Mouse (Mus musculus) midbrain, embryonic 12.5 days (tissue): Measurements from ENCODE around the gene Cirbp. TPM values are rescaled to one million over a fixed set of nuclear protein-coding genes. Genes with fewer than 3 reads are reported as not detected.
A peak's percentile ranks its signal among the peaks of the same experiment; 100 is the strongest.

Source experiments
- ATAC-seq: fragments of 200-750 bp; cut with Nextera tagmentation; 2 replicates; pipeline ENCODE4 v1.8.0; 2017; ENCODE audit warnings: low read depth, moderate TSS enrichment, moderate library complexity; ENCODE audit not compliant: low FRiP score
- H3K27ac ChIP-seq: fragments of 300-500 bp; sonication (generic); replicated peaks from 2 replicates; pipeline ENCODE4 v1.5.1; 2016; ENCODE audit warnings: mild to moderate bottlenecking
- H3K27me3 ChIP-seq: fragments of 300-500 bp; sonication (generic); 2 replicates; pipeline ENCODE4 v1.6.1; 2016; ENCODE audit warnings: mild to moderate bottlenecking
- H3K36me3 ChIP-seq: fragments of 300-500 bp; sonication (generic); 2 replicates; pipeline ENCODE4 v1.6.1; 2016
- H3K4me1 ChIP-seq: fragments of 300-500 bp; sonication (generic); 2 replicates; pipeline ENCODE4 v1.6.1; 2016
- H3K4me2 ChIP-seq: fragments of 300-500 bp; sonication (generic); replicated peaks from 2 replicates; pipeline ENCODE4 v1.6.1; 2016; ENCODE audit warnings: mild to moderate bottlenecking, moderate library complexity
- H3K4me3 ChIP-seq: fragments of 300-500 bp; sonication (generic); 2 replicates; pipeline ENCODE4 v1.5.1; 2016; ENCODE audit warnings: mild to moderate bottlenecking
- H3K9ac ChIP-seq: fragments of 300-500 bp; sonication (generic); replicated peaks from 2 replicates; pipeline ENCODE4 v1.6.1; 2016; ENCODE audit warnings: mild to moderate bottlenecking, moderate library complexity
- H3K9me3 ChIP-seq: fragments of 300-500 bp; sonication (generic); 2 replicates; pipeline ENCODE4 v1.6.1; 2016; ENCODE audit warnings: mild to moderate bottlenecking
- WGBS: fragments of 180-500 bp; shearing (Covaris S2); methylation state at CpG from one replicate; pipeline ENCODE4 v1.1.7; 2016; 5-methylcytosine and 5-hydroxymethylcytosine counted together
- polyA plus RNA-seq: library from polyadenylated mRNA; unstranded; fragments of >200 nt; fragmentation: Nextera tagmentation; extraction: Ambion mirVana; gene quantifications from 2 replicates; pipeline ENCODE4 v1.2.1, GENCODE M21; 2016

Gene Cirbp
- polyA plus RNA-seq: 227 and 233 TPM in 2 replicates

DNA sequence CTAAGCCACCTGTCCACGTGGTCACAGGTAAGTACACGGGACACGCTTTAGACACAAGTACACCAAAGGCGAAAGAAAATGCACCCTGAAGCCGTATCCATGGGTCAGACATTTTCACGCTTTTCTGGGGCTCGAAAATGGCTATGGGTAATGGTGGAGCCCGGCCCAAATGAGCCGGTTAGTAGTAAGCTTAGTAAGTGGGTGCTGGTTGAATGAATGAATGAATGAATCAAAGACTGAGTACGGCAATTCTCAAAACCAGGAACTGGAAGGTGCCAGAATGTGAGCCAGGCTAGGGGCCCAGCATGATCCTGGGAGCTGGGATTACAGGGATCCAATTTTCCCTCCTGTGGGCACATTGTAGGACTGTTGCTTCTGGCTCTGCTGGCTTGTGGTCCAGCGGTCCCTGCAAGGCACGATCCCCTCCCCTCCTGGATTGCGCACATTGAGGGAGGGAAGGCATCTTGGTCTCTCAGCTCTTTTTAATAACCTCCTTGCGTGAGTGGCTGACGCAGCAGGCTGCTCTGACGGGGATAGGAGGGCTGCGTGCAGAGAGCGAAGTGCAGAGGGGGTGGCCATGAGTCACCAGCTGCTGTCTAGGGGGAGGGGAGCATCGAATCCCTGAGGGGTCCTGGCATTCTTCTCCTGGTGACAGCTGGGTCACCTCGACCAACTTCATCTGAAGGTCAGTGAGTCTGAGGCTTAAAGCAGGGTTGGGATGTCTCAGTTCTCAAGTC lies at the start of gene Cirbp:
Gene Cirbp, plus strand, starts transcription at position 594 of the 737 bp plus-strand sequence.
- WGBS: 12% methylated on average over 20 of the region's 20 CpGs
- peak within 1 kb of the TSS; percentile 94 for H3K4me3 ChIP-seq
- H3K9ac ChIP-seq: peak within 1 kb of the TSS; percentile 45
- H3K27ac ChIP-seq: peak within 1 kb of the TSS; percentile 99
- H3K27me3 ChIP-seq: peaks cover 6% of the 10 kb centered on the region; the same call in 1 of the 2 replicates
- peaks cover 9% of the 10 kb centered on the region for H3K36me3 ChIP-seq
- H3K4me2 ChIP-seq: peak within 1 kb of the TSS; percentile 94
- peaks cover 69% of the 10 kb centered on the region for H3K4me1 ChIP-seq
- ATAC-seq: no peak
- no peaks in the 10 kb centered on the region for H3K9me3 ChIP-seq

DNA sequence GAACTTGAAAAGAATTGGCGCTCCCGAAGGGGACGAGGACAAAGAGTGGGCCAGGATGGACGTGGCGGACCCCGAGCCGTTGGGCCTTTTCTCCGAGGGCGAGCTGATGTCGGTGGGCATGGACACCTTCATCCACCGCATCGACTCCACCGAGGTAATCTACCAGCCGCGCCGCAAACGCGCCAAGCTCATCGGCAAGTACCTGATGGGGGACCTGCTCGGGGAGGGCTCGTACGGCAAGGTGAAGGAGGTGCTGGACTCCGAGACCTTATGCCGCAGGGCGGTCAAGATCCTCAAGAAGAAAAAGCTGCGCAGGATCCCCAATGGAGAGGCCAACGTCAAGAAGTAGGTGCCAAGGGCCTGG lies 49.2 kb upstream of the Cirbp start:
- peaks cover 23% of the 10 kb centered on the region for H3K36me3 ChIP-seq
- H3K9me3 ChIP-seq: no peaks in the 10 kb centered on the region
- no peak for ATAC-seq
- H3K4me3 ChIP-seq: peak overlapping the region; percentile 96
- peak overlapping the region; percentile 82 for H3K9ac ChIP-seq
- no peaks in the 10 kb centered on the region for H3K27me3 ChIP-seq
- peaks cover 33% of the 10 kb centered on the region for H3K4me1 ChIP-seq
- H3K27ac ChIP-seq: peak overlapping the region; percentile 27; the same call in 1 of the 2 replicates
- 1% methylated on average over 27 of the region's 27 CpGs for WGBS
- peak overlapping the region; percentile 98 for H3K4me2 ChIP-seq

DNA sequence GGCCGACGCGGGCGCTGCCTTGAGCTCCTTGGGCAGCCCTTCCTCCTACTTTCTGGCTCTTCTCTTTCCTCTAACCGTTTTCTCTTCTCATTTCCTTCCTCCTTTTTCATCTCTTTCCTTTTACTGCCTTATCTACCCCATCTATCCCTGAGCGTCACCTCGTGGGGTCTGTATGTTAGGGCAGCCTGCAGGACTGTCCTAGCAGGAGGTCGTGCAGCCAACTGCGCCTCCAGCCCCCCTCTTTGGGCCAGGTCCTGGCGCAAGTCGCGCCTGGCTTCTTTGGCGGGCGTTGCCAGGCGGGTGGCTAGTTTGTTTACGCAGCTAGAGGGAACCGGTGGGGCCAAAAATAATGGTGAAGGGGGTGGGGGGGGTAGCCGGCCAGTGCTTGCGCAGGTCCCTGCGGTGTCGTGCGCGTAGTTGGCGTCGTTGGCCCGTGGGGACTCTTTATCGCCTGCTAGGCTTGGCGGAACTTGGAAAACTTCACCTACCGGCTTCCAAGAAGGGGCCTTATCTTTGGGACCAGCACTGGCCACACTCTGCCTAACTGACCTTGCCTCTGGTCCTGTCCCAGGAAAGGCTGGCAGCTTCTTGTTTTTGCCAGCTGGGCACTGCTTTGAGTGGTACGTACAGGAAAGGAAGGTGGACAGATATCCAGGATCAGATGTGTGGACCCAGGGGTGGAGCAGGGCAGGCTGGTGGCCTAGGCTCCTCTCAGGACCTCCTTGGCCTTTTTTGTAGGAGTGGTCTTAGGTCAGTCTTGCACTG lies 48.7 kb upstream of the Cirbp start:
- WGBS: 6% methylated on average over 30 of the region's 30 CpGs
- H3K9me3 ChIP-seq: no peaks in the 10 kb centered on the region
- H3K27me3 ChIP-seq: no peaks in the 10 kb centered on the region
- H3K27ac ChIP-seq: peak overlapping the region; percentile 27
- H3K4me3 ChIP-seq: peak overlapping the region; percentile 96
- peak overlapping the region; percentile 82 for H3K9ac ChIP-seq
- no peak for ATAC-seq
- peaks cover 29% of the 10 kb centered on the region for H3K36me3 ChIP-seq
- peak overlapping the region; percentile 98 for H3K4me2 ChIP-seq
- peaks cover 33% of the 10 kb centered on the region for H3K4me1 ChIP-seq

DNA sequence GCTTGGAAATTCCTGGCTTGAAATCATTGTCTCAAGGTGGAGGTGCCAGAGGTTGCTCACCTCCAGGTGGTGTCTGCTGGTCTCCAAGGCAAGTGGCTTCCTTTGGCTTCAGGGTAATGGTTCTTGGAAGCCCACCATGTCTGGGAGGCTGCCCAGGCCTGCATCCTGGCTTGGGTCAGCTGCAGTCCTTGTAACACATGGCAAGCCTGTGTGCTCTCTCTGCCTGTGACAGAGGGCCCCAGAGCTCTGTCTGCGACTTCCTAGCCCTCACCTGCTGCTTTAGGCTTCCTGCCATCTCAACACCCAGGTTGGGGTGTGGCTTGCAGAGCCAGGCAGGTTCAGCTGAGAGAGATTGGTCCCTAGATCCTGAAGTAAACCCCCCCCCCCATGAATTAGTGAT lies 48.0 kb upstream of the Cirbp start:
- H3K4me1 ChIP-seq: peaks cover 33% of the 10 kb centered on the region
- H3K36me3 ChIP-seq: peaks cover 30% of the 10 kb centered on the region
- peak overlapping the region; percentile 96 for H3K4me3 ChIP-seq
- H3K27me3 ChIP-seq: no peaks in the 10 kb centered on the region
- no peak for ATAC-seq
- WGBS: 53% methylated on average over 1 of the region's 1 CpGs
- no peaks in the 10 kb centered on the region for H3K9me3 ChIP-seq
- H3K9ac ChIP-seq: peak overlapping the region; percentile 82
- peak overlapping the region; percentile 47 for H3K27ac ChIP-seq
- H3K4me2 ChIP-seq: peak overlapping the region; percentile 98

DNA sequence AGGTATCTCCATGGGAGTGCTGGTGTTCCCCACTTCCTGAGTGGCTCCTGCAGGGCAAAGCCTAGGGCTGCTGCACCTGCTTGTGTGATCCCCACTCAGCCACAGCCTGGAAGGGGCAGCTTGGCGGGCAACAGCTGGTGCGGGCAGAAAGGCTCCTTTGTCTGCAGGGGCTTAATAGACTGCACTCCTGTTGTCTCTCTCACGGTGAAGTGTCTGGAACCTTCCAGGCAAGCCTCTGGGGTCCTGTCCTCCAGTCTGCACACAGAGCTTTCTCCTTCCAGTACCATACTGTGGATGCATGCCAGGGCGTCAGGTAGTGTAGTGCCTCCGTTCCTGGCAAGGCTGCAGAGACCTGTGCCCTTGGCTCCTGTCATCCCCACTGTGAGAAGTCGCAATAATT lies 47.2 kb upstream of the Cirbp start:
- Histone ChIP-seq H3K27me3 (no peaks in the 10 kb centered on the region), H3K9ac (peak overlapping the region; percentile 82), H3K4me1 (peaks cover 33% of the 10 kb centered on the region), H3K9me3 (no peaks in the 10 kb centered on the region), H3K4me2 (peak overlapping the region; percentile 98), H3K4me3 (peak overlapping the region; percentile 96), H3K36me3 (peaks cover 35% of the 10 kb centered on the region), H3K27ac (peak overlapping the region; percentile 47; the same call in 1 of the 2 replicates)
- WGBS: 70% methylated on average over 6 of the region's 6 CpGs
- ATAC-seq: no peak

DNA sequence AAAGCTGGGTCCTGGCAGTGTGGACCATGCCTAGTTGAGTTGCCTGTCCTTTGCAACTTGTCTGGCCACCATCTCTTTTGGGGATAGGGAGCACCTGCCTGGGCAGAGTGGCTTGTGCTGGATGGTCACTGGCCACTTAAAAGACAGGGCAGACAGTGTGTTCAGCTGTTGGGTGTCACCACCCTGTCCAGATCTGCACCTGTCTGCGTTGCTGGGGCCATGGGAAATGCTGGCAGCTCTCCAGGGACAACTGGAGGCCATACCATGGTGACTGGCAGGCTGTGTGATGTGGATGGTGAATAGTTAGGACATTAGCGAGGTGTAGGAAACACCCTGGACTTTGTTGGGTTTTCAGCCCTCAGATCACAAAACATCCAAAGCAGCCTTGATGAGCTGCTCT lies 45.6 kb upstream of the Cirbp start:
- Histone ChIP-seq H3K4me1 (peaks cover 33% of the 10 kb centered on the region), H3K27me3 (no peaks in the 10 kb centered on the region), H3K27ac (no peak overlapping the region), H3K9ac (0 out of 2 replicates have a peak overlapping the region, but pooled peaks have one; percentile 12), H3K9me3 (no peaks in the 10 kb centered on the region), H3K36me3 (peaks cover 44% of the 10 kb centered on the region), H3K4me2 (no peak overlapping the region), H3K4me3 (no peak overlapping the region)
- WGBS: 91% methylated on average over 2 of the region's 2 CpGs
- no peak for ATAC-seq

DNA sequence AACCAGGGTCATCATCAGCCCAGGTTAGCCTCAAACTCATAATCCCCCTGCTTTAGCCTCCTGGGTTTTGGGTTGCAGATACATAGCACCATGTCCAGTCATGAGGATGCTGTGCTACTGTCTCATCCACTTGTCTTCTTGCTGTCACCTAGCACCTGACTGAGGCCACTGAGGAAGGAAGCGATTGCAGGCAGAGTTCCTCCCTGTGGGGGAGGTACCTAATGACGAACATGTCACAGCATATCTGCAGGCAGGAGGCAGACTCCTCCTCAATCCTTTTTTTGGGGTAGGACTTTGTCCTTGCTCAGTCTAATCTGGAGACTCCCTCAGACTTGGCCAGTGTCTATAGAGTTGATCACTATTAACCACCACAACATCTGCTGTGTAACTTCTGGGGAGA lies 44.1 kb upstream of the Cirbp start:
- 79% methylated on average over 2 of the region's 2 CpGs for WGBS
- Histone ChIP-seq H3K27ac (no peak overlapping the region), H3K27me3 (no peaks in the 10 kb centered on the region), H3K4me3 (no peak overlapping the region), H3K36me3 (peaks cover 59% of the 10 kb centered on the region), H3K4me1 (peaks cover 32% of the 10 kb centered on the region), H3K9me3 (no peaks in the 10 kb centered on the region), H3K4me2 (no peak overlapping the region), H3K9ac (no peak overlapping the region)
- no peak for ATAC-seq

DNA sequence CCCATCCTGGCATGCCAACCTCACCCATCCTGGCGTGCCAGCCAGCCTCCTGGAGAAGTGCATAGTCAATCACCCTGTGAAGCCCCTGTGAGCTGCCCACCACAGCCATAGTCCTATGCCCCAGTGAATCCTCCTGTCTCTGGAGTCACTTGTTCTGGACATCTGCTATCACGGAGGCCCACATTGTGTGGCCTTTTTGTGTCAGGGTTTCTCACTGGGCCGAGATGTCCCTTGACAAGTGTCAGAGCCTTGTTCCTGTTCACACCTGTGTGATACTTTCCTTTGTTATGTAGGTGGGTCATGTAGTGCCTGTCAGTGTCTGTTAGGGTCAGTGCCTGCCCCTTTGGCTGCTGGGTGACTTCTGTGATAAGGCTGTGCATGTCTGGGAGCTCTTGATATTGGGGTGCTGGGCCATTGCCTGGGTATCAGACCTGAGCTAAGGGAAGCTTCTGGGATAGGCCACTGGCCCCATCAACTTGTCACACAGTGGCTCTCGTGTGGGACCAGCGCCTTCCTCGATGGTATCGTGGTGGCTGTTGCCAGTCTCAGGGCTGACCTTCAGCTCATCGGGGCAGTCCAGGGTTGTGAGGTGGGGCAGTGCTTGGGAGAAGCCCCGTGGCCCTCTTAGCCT lies 41.7 kb upstream of the Cirbp start:
- no peaks in the 10 kb centered on the region for H3K9me3 ChIP-seq
- H3K4me2 ChIP-seq: no peak overlapping the region
- H3K36me3 ChIP-seq: peaks cover 78% of the 10 kb centered on the region
- H3K4me3 ChIP-seq: no peak overlapping the region
- H3K27ac ChIP-seq: no peak overlapping the region
- no peak for ATAC-seq
- no peak overlapping the region for H3K9ac ChIP-seq
- 94% methylated on average over 9 of the region's 9 CpGs for WGBS
- H3K27me3 ChIP-seq: no peaks in the 10 kb centered on the region
- H3K4me1 ChIP-seq: peaks cover 8% of the 10 kb centered on the region; the same call in 1 of the 2 replicates

DNA sequence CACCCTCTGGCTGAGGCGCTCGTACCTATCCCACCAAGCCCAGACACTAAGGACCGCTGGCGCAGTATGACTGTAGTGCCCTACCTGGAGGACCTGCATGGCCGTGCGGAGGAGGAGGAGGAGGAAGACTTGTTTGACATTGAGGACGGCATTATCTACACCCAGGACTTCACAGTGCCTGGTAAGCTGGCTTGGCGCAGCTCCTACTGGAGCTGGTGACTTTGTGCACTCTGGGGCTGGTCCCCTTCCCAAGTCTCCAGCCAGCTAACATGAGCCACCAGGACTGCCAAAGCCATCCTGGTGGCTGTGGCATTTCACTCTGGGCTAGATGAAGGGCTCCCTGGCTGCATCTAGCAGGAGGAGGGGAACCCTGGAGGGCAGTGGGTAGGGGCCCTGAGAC lies 37.9 kb upstream of the Cirbp start:
- Histone ChIP-seq H3K27me3 (peaks cover 32% of the 10 kb centered on the region), H3K36me3 (peaks cover 91% of the 10 kb centered on the region), H3K9me3 (no peaks in the 10 kb centered on the region), H3K27ac (no peak overlapping the region), H3K4me1 (peaks cover 15% of the 10 kb centered on the region), H3K4me3 (no peak overlapping the region), H3K4me2 (no peak overlapping the region), H3K9ac (no peak overlapping the region)
- ATAC-seq: no peak
- 96% methylated on average over 8 of the region's 8 CpGs for WGBS

DNA sequence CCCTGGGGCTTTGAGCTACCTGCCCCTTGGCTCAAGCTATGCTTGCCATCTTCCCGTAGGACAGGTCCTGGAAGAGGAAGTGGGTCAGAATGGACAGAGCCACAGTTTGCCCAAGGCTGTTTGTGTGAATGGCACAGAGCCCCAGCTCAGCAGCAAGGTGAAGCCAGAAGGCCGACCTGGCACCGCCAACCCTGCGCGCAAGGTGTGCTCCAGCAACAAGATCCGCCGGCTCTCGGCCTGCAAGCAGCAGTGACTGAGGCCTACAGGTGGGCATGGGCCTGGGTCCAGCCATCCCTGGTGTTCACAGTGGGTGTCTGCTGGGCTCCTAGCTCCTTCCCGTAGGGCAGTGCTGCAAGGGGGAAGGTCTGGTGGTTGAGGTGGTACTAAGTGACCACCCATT lies 35.9 kb upstream of the Cirbp start:
- H3K9ac ChIP-seq: no peak overlapping the region
- H3K27ac ChIP-seq: no peak overlapping the region
- no peak overlapping the region for H3K4me3 ChIP-seq
- H3K4me1 ChIP-seq: peaks cover 23% of the 10 kb centered on the region
- H3K4me2 ChIP-seq: no peak overlapping the region
- no peak for ATAC-seq
- H3K9me3 ChIP-seq: no peaks in the 10 kb centered on the region
- WGBS: 96% methylated on average over 9 of the region's 9 CpGs
- peaks cover 42% of the 10 kb centered on the region for H3K27me3 ChIP-seq
- H3K36me3 ChIP-seq: peaks cover 100% of the 10 kb centered on the region

DNA sequence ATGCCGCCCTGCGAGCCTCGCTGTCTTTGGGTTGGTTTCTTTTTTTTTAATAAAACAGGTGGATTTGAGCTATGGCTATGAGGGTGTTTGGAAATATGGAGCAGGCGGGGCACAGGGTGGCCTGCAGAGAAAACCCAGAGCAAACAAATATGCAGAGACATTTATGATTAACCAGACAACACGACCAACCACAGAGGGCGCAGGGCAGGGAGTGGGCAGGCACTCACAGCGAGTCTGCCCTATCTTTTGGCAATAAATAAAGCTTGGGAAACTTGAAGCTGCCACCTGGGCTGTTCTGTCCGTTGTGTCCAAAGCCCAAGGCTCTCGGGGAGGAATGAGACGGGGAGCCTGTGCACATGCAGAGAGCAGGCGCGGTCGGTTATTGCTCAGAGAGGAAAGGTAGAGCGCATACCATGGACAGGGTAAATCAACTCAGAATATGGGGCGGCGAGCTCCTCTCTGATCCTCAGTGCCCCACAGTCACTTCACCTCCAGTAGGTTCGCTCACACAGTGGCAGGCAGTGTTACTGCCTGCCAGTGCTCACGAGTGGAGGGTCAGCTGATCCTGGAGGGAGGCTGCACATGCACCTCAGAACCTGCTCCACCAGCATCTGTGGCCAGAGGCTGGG lies 35.3 kb upstream of the Cirbp start:
- H3K4me3 ChIP-seq: no peak overlapping the region
- ATAC-seq: no peak
- H3K27me3 ChIP-seq: peaks cover 49% of the 10 kb centered on the region
- no peaks in the 10 kb centered on the region for H3K9me3 ChIP-seq
- peaks cover 97% of the 10 kb centered on the region for H3K36me3 ChIP-seq
- H3K4me1 ChIP-seq: peaks cover 23% of the 10 kb centered on the region
- no peak overlapping the region for H3K27ac ChIP-seq
- WGBS: 89% methylated on average over 18 of the region's 18 CpGs
- no peak overlapping the region for H3K9ac ChIP-seq
- no peak overlapping the region for H3K4me2 ChIP-seq
